Mouse (Mus musculus): ENCODE results near the gene Antxrl. TPM values are rescaled to one million over a fixed set of nuclear protein-coding genes. Genes with fewer than 3 reads are reported as not detected.

Antxrl gene
- polyA plus RNA-seq (2014; fragmentation: Illumina TruSeq; extraction: RNeasy Lipid Tissue Mini Kit (QIAGEN cat#74804); ENCODE audit: low read depth, low replicate concordance) = not detected

DNA sequence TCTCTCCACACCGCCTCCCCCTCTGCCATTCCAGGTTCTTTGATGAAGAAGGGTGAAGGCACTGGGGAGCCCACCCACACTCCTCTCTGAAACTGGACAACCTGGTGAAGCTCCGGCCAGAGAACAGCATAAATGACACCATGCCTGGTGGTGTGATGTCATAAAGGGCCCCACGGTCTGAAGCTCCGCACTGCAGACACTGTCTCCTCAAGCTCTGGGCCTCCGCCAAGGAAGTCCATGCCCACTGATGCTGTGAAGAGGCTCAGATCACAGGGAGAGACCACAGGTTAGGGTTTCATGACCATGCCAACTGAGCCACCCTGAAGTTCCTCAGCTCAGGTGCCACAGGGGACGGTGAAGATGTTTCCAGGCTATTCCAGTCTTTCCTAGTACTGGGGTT is at the start of gene Antxrl:
TSS of gene Antxrl (plus strand) at position 192 of the 400 bp plus-strand sequence.

GRCm38 (mm10) chr14:34015063-34015462 is 37.4 kb upstream of the Antxrl start, which contains the start of gene Gm30083:
TSS of gene Gm30083 (minus strand) at chr14:34015182.

DNA sequence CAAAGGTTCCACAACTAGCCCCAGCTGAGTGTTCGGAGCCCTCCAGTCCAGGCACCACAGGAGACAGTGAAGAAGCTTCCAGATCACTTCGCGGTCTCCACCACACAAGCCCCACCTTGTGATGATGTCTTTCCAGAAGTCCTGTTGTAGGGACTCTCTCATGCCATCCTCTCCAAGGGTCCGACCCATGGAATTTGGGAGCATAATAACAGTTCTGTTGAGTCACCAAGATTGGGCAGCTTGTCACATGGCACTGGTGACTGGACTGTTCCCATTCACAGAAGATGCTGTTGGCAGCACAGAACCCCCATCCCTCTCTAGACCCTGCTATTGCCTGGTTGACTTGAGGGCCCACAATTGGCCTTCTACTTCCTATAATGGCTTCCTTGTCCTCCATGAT is 36.1 kb upstream of the Antxrl start, which contains the start of gene Gm5460:
TSS of gene Gm5460 (plus strand) at position 378 of the 400 bp plus-strand sequence.

DNA sequence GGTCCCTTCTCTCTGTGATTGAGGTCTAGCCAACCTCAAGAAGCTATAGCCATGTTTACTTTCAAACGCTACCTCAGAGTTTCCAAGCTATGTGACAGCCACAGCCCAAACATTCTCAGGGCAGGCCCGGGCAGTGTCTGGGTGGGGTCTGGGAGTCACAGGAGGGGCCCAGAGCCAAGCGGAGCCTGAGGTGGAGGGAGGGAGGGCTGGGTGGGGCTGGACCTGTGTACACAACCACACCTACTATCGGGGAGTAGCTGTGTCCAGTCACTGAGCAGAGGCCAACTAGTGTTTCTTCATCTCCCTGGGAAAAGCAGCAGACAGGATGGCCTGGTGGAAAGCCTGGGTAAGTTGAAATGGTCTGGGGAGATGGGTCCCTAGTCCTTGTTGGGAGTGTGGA is 33.2 kb downstream of the Antxrl start, which contains the start of gene Anxa8:
TSS of gene Anxa8 (plus strand) at position 251 of the 400 bp plus-strand sequence.

GRCm38 (mm10) chr14:34102601-34103000 is 50.1 kb downstream of the Antxrl start, which contains the start of gene A630023A22Rik:
TSS of gene A630023A22Rik (minus strand) at chr14:34102754.

Other genes starting within 250 kb of the Antxrl start
- gene Gdf10, start 129.1 kb upstream of the Antxrl start, polyA plus RNA-seq (2014; fragmentation: Illumina TruSeq; extraction: RNeasy Lipid Tissue Mini Kit (QIAGEN cat#74804); ENCODE audit: low read depth, low replicate concordance) = 15.0 TPM
- not detected for gene Gdf2, start 111.7 kb upstream of the Antxrl start, polyA plus RNA-seq (2014; fragmentation: Illumina TruSeq; extraction: RNeasy Lipid Tissue Mini Kit (QIAGEN cat#74804); ENCODE audit: low read depth, low replicate concordance)
- not detected for gene Rbp3, start 98.7 kb upstream of the Antxrl start, polyA plus RNA-seq (2014; fragmentation: Illumina TruSeq; extraction: RNeasy Lipid Tissue Mini Kit (QIAGEN cat#74804); ENCODE audit: low read depth, low replicate concordance)
- not detected for gene Zfp488, start 73.9 kb upstream of the Antxrl start, polyA plus RNA-seq (2014; fragmentation: Illumina TruSeq; extraction: RNeasy Lipid Tissue Mini Kit (QIAGEN cat#74804); ENCODE audit: low read depth, low replicate concordance)
- not detected for gene Gm30083, start 37.5 kb upstream of the Antxrl start, polyA plus RNA-seq (2014; fragmentation: Illumina TruSeq; extraction: RNeasy Lipid Tissue Mini Kit (QIAGEN cat#74804); ENCODE audit: low read depth, low replicate concordance)
- 0.93 TPM for gene Gm5460, start 35.9 kb upstream of the Antxrl start, polyA plus RNA-seq (2014; fragmentation: Illumina TruSeq; extraction: RNeasy Lipid Tissue Mini Kit (QIAGEN cat#74804); ENCODE audit: low read depth, low replicate concordance)
- 0.52 TPM for gene Anxa8, start 33.3 kb downstream of the Antxrl start, polyA plus RNA-seq (2014; fragmentation: Illumina TruSeq; extraction: RNeasy Lipid Tissue Mini Kit (QIAGEN cat#74804); ENCODE audit: low read depth, low replicate concordance)
- not detected for gene A630023A22Rik, start 50.0 kb downstream of the Antxrl start, polyA plus RNA-seq (2014; fragmentation: Illumina TruSeq; extraction: RNeasy Lipid Tissue Mini Kit (QIAGEN cat#74804); ENCODE audit: low read depth, low replicate concordance)
- not detected for gene Npy4r, start 99.8 kb downstream of the Antxrl start, polyA plus RNA-seq (2014; fragmentation: Illumina TruSeq; extraction: RNeasy Lipid Tissue Mini Kit (QIAGEN cat#74804); ENCODE audit: low read depth, low replicate concordance)
- 2.2 TPM for gene Gprin2, start 148.9 kb downstream of the Antxrl start, polyA plus RNA-seq (2014; fragmentation: Illumina TruSeq; extraction: RNeasy Lipid Tissue Mini Kit (QIAGEN cat#74804); ENCODE audit: low read depth, low replicate concordance)
- 0.35 TPM for gene Syt15, start 166.9 kb downstream of the Antxrl start, polyA plus RNA-seq (2014; fragmentation: Illumina TruSeq; extraction: RNeasy Lipid Tissue Mini Kit (QIAGEN cat#74804); ENCODE audit: low read depth, low replicate concordance)